Mouse (Mus musculus): ENCODE measurements at regions not wholly inside any gene's neighbourhood (a gene's known extent, or its start where the extent isn't known, plus 50 kb on each side); places are given as distances from the start of the nearest gene placed in this dataset.

GRCm38 (mm10) chr4:69898831-69899230 is 511.4 kb downstream of the Cdk5rap2 start:
- no peak for DNase-seq (ENCODE audit: low read depth, low spot score)

DNA sequence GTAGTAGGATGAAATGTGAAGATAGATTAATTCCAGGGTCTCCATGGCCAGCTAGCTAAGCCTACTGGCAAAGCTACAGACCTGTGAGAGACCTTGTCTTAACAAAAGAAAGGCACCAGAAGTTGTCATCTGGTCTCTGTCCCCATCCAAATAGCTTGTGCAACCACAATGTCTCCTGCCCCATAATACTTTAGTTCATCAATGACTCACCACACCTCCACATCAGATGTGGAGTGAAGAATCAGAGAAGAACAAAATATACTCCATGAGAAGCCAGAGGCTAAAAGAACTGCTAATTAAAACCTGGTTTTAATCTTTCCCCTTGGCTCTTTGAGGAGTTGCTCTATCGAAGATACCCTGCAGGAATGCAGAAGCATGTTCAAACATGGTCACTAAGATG is 514.1 kb downstream of the Cdk5rap2 start:
- no peak for DNase-seq (ENCODE audit: low read depth, low spot score)

- no peak for DNase-seq (ENCODE audit: low read depth, low spot score)
These were observed 517.4 kb downstream of the Cdk5rap2 start for GRCm38 (mm10) chr4:69892829-69893175.

GRCm38 (mm10) chr4:69891898-69892828 is 518.1 kb downstream of the Cdk5rap2 start:
- no peak for DNase-seq (ENCODE audit: low read depth, low spot score)

- DNase-seq (ENCODE audit: low read depth, low spot score) = no peak
These were observed 519.6 kb downstream of the Cdk5rap2 start for GRCm38 (mm10) chr4:69890655-69891054.

- DNase-seq (ENCODE audit: low read depth, low spot score) = no peak
These were observed 520.2 kb downstream of the Cdk5rap2 start for GRCm38 (mm10) chr4:69889931-69890634.

DNA sequence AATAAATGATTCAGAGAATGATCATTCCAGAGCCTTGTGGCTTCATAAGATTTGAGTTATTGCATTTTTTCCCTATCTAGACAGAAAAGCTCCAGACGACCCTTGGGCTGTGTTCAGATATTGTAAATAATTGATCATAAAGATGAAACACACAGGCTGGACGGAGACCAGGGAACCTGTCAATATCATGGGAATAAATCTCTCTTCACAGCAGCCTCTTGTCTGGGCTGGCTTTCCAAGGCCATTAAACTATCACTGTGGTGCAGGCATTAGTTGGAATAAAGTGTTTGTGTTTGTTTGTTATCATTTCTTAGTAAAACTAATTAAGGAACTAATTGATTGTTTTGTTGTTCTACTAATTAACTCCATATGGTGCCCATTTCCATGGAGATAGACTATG is 533.5 kb downstream of the Cdk5rap2 start:
- DNase-seq (ENCODE audit: low read depth, low spot score) = no peak

GRCm38 (mm10) chr4:69870638-69871037 is 539.6 kb downstream of the Cdk5rap2 start:
- DNase-seq (ENCODE audit: low read depth, low spot score) = no peak

- no peak for DNase-seq (ENCODE audit: low read depth, low spot score)
These were observed 555.2 kb downstream of the Cdk5rap2 start for GRCm38 (mm10) chr4:69855001-69855400.

DNA sequence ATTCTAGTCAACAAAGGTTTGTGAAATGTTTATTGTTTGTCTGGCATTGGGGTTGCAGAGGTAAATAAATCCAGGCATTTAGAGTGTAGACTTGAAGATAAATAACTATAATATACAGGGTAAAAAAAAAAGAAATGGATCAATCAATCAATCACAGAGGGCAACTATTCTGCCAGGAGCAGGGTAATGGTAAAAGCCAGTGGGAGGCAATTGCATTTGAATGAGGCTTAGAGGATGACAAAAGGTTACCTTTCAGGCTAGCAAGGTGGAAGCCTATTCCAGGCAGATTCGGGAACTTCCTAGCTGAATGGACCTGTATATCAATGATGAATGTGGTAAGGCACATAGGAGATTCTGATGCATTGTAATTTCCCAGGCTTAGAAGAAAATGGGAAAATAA is 557.6 kb downstream of the Cdk5rap2 start:
- no peak for DNase-seq (ENCODE audit: low read depth, low spot score)

- DNase-seq (ENCODE audit: low read depth, low spot score) = no peak
These were observed 560.8 kb downstream of the Cdk5rap2 start for GRCm38 (mm10) chr4:69849423-69849822.

DNA sequence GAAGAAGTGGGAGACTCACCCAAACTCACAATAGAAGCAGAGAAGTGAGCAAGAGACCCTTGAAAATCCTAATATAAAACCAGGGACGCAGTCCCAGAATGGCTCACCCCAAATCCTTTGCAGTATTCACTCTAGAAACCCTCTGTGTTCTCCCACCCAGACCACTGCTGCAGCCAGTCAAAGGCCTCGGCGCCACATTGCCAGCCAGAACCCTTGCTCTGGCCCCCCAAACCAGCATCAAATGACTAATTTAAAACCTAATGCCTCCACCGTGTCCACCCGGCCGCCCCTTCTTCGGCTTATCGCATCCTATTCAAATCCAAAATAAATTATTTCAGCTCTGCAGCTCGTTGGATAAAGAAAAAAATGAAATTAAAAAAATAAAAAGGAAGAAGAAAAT is 570.4 kb downstream of the Cdk5rap2 start:
- no peak for DNase-seq (ENCODE audit: low read depth, low spot score)

DNA sequence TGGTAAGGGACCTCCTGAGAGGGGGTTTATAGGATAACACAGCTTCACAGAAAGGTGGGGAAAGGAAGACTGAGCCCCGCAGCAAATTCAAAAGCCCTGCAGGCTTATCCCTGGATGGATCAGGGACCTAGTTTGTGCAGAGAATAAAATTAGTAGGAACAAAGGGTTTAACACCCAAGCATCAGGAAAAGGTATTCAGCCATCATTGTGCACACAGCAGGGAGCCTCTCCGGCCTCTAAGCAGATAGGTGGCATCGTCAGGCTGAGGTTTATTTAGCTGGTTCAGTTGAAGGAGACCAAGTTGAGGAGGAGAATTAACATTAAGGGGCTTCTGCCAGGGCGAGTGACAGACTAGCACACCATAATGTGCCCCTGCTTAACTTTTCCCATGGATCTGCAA is 571.3 kb downstream of the Cdk5rap2 start:
- no peak for DNase-seq (ENCODE audit: low read depth, low spot score)

DNA sequence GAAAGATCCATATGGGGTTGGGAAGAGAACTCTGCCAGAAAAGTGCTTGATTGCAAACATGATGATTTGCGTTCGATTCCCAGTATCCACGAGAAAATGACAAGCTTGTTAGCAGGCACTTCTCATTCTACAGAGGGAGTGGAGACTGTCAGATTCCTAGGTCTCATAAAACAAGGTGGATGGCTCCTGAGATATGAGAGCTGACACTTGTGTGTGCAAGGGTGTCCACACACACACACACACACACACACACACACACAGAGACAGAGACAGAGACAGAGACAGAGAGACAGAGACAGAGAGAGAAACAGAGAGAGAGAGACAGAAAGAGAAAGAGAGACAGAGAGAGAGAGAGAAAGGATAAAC is 585.4 kb downstream of the Cdk5rap2 start:
- DNase-seq (ENCODE audit: low read depth, low spot score) = no peak

DNA sequence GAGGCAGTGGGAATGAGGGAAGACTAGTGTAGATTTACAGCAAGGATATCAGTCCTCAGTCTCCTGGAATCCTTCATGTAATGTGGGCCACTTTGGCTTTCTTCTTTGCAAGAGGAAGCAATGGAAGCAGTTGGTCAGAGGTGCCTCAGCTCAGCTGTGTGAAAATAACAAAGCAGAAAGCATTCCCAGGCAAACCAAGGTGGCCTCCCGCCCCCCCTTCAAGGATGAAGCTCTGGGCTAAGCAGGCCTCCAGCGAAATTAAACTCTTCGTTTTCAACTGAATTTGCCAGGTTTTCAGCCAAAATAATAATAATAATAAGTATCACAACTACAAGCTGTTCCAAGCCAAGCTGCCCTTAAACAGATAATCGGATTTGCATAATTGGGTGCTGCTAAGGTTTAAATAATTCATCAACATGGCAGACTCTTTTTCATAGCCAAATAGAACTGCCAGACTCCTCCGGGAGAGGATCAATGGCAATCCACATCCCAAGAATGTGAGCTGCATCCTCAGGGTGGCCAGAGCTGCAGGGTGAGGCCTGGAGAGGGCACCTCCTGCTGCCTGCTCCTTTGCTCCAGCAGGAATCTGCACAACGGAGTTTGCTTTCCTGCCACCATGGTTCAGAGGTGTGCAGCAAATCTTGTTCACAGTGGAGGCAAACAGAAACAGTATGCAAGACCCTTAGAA is 585.9 kb downstream of the Cdk5rap2 start:
- DNase-seq (ENCODE audit: low read depth, low spot score) = no peak

GRCm38 (mm10) chr4:69823311-69823940 is 586.8 kb downstream of the Cdk5rap2 start:
- DNase-seq (ENCODE audit: low read depth, low spot score) = no peak

DNA sequence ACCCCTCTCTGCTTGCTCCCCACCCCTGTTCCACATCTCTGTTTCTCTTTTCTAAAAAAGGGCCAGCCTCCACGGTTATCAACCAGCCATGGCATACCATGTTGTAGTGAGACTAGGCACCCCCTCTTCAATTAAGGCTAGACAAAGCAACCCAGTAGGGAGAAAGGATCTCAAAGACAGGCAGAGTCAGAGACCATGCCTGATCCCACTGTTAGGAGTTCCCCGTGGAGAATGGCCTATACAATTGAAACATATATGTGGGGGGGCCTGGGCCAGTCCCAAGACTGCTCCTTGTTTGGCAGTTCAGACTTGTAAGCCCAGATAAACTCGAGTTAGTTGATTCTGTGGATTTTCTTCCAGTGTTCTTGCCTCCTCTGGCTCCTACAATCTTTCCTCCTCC is 591.4 kb downstream of the Cdk5rap2 start:
- no peak for DNase-seq (ENCODE audit: low read depth, low spot score)

GRCm38 (mm10) chr4:69785481-69786050 is 624.7 kb downstream of the Cdk5rap2 start:
- no peak for DNase-seq (ENCODE audit: low read depth, low spot score)

GRCm38 (mm10) chr4:69781258-69781657 is 629.0 kb downstream of the Cdk5rap2 start:
- no peak for DNase-seq (ENCODE audit: low read depth, low spot score)

DNA sequence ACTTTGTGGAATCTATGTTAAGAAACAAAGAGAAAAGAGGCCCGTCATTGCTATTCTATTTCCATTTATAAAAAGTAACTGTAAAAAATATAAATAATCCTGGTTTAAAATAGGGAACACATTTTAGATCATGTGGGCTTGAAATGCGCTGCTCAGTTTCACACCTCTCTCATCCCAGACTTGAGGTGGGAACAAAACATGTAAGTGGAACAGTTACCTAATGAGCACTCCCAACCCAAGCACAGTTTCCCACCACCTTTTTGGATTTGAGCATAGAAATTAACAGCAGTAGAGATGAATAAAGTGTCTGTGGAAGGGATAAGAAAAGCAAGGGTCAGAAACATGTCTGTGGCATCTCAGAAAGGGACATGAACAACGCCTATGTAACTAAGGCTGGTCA is 648.4 kb downstream of the Cdk5rap2 start:
- no peak for DNase-seq (ENCODE audit: low read depth, low spot score)

- no peak for DNase-seq (ENCODE audit: low read depth, low spot score)
These were observed 650.6 kb downstream of the Cdk5rap2 start for GRCm38 (mm10) chr4:69759596-69759995.

DNA sequence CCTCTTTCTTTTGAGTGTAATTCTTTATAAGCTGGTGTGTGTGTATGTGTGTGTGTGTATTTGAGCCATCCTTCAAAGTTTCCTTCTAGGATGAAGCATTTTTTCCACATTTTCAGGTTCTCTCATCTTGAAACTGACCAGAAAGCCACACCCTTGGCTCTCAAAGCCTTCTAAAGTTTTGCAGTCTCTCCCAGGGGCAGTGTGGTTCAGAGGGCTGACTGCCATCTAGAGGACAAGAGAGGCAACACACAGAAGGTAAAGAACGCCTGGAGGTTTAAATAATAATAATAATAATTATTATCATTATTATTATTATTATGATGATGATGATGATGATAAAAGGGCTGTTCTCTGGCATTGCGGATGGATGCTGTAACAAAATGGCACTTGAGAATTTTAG is 655.7 kb downstream of the Cdk5rap2 start:
- DNase-seq (ENCODE audit: low read depth, low spot score) = no peak
